Mouse (Mus musculus): ENCODE measurements around the gene Lmbr1.

Lmbr1 gene

DNA sequence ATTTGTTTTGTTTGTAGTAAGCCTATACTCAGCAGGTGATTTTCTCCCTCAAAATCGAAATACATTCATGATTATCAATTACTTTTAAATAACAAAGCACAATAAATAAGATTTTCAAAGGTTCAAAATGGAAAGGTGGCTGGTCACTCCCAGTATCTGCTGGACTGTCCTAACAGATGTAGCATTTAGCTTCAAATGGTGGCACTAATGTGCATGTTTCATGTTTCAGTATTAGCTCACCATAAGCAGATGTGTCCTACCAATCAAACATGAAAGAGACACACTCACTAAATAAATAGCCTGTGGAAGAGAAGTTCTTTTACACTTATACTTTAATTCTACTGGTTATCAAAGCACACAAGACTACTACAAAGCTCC is 126.7 kb downstream of the Lmbr1 start:
- no peak for DNase-seq

DNA sequence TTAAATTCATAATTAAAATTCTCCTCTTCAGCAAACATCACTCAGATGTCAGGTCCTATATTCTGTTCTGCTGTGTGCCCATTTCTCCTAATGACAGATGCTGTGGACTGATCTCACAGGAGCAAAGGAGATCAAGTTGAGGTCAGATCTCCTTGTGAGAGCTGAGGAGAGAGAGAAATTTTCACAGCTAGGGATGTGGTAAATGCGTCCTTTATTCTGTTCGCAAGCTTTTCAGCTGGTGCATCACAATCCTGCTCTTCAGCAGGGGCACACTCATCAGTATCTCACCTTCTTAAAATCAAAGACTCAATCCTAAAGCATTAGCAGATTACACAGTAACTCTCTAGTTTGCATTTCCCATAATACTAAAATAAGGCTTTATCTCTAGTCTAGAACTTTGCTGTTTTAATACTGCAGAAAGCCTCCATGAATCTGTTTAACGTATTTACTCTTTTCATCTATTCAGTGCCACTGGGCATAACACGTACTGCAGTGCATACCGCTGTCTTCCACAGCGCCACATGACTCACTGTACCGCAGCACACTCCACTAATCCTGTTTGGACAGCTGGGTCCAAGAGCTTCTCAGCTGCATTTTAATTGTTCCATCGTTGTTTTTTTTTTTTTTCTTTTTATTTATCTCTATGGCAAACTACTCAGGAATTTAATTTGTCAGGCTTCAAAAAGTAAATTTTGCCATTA is 127.2 kb downstream of the Lmbr1 start:
- no peak for DNase-seq

DNA sequence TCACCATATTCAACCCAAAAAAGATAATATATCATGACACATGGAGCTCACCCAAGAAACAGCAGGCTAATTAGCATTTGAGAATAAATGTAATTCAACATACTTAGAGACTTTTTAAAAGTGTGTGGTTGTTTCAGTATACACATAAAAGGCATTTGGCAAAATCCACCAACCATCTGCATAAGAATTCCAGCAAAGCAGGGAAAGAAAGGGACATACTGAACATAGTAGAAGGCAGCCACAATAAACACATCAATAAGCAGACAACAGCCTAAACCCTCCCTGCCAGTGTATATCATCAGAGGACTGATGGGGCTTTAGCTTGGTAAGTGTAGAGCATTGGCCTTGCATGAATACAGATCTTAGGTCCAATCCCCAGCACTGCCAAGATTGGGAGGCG is 133.4 kb downstream of the Lmbr1 start:
- no peak for DNase-seq

DNA sequence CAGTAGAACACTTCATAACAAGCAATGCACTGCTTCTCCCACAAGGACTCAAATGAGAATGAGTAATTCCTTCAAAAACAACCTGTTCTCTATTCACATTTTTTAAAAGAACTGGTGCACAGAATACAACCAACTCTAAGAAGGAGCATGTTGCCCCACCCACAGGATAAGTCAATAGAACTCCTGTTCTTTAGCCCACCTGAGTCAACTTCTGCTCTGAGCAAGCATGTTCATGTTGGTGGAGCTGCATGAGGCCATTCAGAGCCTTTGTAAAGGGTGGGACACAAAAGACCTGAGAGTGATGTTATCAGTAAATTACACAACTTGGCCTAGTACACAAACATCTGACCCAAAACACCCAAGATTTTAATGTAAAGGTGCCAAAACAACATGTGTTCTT is 139.8 kb downstream of the Lmbr1 start:
- no peak for DNase-seq

GRCm38 (mm10) chr5:29230481-29230880 is 147.7 kb downstream of the Lmbr1 start:
- DNase-seq: no peak

- DNase-seq: no peak
These were observed 154.1 kb downstream of the Lmbr1 start for GRCm38 (mm10) chr5:29224089-29224488.

DNA sequence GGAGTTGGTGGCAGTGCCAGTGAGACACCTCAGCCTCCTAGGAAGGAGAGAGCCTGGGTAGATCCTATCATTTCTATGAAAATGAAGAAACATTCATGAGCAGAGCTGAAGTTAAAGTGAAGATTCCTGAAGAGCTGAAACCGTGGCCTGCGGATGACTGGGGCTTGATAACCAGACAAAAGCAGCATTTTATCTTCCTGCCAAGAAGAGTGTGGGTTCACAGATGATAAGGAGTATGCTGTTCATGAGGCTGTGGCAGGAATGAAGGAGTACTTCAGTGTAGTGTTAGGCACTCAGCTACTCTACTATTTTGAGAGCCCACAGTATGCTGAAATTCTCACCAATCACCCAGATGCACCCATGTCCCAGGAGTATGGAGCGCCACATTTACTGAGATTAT is 160.2 kb downstream of the Lmbr1 start:
- no peak for DNase-seq

DNA sequence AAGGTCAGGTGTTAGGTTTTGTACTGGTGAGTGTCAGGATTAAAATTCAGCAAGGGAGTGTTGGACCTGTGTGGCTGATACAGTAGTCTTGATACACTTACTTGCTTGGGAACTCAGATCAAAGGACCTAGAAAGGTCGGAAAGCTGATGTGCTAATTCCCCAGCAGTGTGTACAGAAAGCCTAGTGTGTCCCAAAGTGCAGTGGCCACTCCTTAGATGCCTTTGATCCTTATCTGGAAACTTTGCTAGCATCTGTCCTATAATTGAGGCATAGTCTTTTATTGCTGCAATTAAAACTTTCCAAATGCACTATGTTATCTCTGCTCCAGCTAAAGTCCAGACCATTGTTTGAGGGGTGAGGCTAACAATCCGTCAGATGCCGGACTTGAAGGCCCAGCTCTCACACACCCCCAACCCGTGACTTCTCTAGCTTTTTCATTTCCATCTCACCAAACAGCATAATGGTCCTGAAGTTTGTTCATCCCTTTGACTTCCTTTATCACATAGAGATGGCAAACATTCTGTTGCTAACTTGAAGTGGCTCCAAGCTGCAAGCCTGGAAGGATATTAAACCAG is 166.1 kb downstream of the Lmbr1 start:
- no peak for DNase-seq

- DNase-seq: no peak
These were observed 172.5 kb downstream of the Lmbr1 start for GRCm38 (mm10) chr5:29205690-29206089.

DNA sequence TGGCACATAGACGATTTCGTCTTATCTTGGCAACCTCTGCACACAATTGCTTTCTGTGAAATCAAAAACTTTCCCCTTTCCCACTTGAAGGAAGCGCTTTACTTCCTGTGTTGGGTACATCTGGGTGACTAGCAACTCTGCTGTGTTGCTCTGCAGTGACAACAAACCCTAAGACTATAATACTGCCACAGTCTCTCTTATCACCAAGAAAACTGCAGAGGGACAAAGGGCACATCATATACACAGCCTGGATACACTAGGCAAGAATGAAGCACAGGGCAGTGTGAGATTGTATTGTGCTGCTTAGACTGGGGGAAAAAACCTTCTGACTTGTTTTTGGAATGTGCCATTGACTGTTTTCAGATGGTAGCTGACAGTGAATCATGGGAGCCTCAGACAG is 178.3 kb downstream of the Lmbr1 start:
- DNase-seq: no peak

DNA sequence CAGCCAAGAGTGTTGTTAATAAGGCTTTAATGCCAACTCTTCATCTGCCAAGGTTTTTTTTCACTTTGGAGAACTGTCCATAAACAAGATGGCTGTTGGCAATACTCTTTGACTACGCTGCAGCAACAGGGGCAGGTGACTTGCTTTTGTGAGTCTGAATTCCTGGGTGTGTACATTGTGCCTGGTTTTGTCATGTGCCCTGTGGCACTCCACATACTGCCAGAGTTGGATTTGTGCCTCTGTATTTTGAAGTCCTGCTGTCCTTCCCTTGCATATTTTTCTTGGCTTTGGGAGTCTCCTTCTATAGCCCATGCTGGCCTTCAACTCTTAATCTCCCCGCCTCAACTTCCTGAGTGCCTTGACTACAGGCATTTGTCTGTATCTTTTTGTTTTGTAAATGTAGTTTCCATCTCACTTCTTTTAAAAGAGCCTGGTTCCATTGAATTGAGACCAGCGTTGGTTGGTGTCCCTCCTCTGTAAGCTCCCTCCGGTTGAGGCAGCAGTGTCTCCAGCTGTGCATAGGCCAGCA is 179.2 kb downstream of the Lmbr1 start:
- DNase-seq: no peak

DNA sequence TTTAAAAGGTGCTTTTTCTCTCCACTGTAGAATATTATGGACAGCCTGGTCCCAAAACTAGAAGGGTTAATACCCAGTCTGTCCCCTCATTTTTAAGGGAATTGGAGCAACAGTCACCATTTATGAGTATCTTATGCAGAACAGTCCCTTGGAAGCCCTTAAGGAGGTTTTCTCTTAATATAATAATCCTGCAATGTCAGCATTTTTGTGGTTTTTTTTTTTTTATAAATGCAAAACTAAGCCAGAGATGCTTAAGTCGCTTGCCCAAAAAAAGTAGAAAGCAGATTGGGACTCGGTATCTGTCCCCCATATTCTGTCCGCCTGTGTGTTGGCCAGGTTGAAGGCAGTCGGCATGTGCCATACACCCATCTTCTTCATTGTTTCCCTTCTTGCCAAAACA is 181.0 kb downstream of the Lmbr1 start:
- DNase-seq: no peak

GRCm38 (mm10) chr5:29196264-29196658 is 181.9 kb downstream of the Lmbr1 start:
- DNase-seq: no peak

DNA sequence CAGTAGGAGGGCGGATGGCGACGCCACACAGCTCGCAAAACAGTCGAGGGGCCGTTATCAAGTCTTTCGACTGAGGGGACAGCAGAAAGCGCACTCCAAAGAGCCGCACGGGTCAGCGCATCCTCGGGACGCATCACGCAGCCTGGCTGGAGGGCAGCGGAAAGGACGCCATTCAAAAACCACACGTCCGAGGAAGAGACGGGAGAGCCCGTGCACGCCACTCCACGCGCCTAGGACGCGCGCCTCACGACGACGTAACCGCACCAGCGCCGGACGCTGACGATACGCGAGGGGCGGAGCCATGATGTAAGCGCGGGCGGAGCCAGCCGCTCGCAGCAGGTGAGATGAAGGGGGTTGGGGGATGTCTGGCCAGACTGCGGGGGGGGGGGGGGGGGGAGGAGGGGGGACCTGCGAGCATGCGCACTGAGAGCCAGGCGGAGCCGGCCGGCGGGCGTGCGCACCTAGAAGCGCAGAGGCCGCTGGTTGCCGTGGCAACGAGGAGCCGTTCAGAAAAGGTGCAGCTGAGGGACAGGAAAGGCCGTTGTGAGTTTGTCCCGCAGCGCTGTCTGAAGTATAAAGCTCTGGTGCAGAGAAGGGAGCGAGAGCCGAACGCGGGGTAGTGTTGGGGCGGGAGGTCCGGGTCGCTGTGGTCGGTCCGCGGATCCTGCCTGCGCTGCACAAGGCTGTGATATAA is 182.5 kb downstream of the Lmbr1 start, which contains the start of gene Rnf32:
TSS of gene Rnf32 (plus strand) at position 423 of the 694 bp plus-strand sequence.
- peak; percentile 92 for DNase-seq

- no peak for DNase-seq
These were observed 183.0 kb downstream of the Lmbr1 start for GRCm38 (mm10) chr5:29195231-29195569.

- no peak for DNase-seq
These were observed 191.4 kb downstream of the Lmbr1 start for GRCm38 (mm10) chr5:29186798-29187197.
